Mouse (Mus musculus): ENCODE data around the gene Prg4. TPM values are rescaled to one million over a fixed set of nuclear protein-coding genes. Genes with fewer than 3 reads are reported as not detected.

The Prg4 gene
- polyA plus RNA-seq, 1 experiment from 2014 or later = 0.35 TPM

DNA sequence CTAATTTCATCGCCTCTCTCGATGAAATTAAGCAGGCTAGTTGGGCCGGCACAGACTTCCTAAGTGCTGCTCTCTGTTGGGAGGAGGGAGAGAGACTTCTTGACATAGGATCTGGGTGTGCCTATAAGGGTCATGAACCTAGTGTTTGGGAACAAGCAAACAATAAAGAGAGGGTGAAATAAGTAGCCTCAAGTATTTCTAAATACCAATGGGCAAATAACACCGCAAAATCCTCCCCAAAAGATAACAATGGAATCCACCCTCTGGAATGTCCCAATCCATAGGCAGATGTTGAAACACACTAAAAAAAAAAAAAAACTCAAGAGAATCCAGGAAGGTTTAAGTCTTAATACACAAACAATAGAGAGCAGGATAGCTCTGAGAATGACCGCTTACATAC, 2.9 kb downstream of the Prg4 start:
- Histone ChIP-seq H3K4me3 (no peak overlapping the region), H3K9me3 (no peaks in the 10 kb centered on the region), H3K4me1 (replicated peaks) (no peaks in the 10 kb centered on the region), H3K9ac (no peak overlapping the region), H3K4me2 (no peak overlapping the region), H3K27ac (no peak overlapping the region), H3K36me3 (no peaks in the 10 kb centered on the region), H3K27me3 (no peaks in the 10 kb centered on the region)
- ATAC-seq (ENCODE audit: low FRiP score) = no peak
- WGBS = 80% methylated on average over 5 of the region's 5 CpGs

DNA sequence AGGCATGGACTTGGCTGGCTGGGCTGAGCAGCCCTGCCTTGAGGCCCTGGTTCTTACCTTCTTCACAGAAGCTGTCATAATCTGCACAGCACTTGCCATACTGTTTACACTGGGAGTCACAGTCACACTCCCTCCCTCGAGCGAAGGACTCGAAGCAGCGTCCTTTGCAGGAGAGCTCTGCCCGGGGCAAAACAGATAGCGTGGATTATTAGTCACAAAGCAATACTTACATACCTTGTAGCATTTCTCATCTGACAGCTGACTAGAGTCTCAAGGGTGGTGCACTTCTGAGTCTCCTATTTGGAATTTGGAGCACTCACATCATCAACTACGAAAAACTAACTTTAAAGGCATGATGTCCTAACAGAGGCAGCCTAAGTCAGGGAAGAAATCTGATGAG, 5.4 kb downstream of the Prg4 start:
- ATAC-seq (ENCODE audit: low FRiP score) = no peak
- H3K36me3 ChIP-seq = no peaks in the 10 kb centered on the region
- no peaks in the 10 kb centered on the region for H3K4me1 ChIP-seq (replicated peaks)
- no peak overlapping the region for H3K9ac ChIP-seq
- no peaks in the 10 kb centered on the region for H3K27me3 ChIP-seq
- H3K4me3 ChIP-seq = no peak overlapping the region
- H3K9me3 ChIP-seq = no peaks in the 10 kb centered on the region
- no peak overlapping the region for H3K27ac ChIP-seq
- 82% methylated on average over 7 of the region's 7 CpGs for WGBS
- H3K4me2 ChIP-seq = no peak overlapping the region

DNA sequence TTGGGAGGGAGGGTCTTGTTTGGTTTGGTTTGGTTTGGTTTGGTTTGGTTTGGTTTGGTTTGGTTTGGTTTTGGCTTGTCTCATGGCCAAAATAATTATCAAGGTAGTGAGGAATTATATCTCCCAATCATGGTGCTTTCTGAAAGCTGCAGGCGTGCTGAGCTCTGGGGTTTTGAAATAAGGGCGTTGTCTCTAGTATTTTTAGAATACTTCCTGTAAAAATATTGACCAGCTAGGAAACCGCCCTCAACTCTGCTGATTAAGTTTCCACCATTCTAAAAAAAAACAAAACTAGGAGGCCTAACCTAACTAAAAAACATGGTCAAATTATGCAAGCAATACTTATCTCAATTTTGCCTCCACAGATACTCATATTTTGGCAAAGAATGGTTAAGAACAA, 6.4 kb downstream of the Prg4 start:
- H3K9ac ChIP-seq = no peak overlapping the region
- H3K36me3 ChIP-seq = no peaks in the 10 kb centered on the region
- no peaks in the 10 kb centered on the region for H3K27me3 ChIP-seq
- no peak for ATAC-seq (ENCODE audit: low FRiP score)
- 93% methylated on average over 3 of the region's 3 CpGs for WGBS
- no peaks in the 10 kb centered on the region for H3K9me3 ChIP-seq
- H3K4me2 ChIP-seq = no peak overlapping the region
- H3K4me1 ChIP-seq (replicated peaks) = no peaks in the 10 kb centered on the region
- H3K4me3 ChIP-seq = no peak overlapping the region
- no peak overlapping the region for H3K27ac ChIP-seq

DNA sequence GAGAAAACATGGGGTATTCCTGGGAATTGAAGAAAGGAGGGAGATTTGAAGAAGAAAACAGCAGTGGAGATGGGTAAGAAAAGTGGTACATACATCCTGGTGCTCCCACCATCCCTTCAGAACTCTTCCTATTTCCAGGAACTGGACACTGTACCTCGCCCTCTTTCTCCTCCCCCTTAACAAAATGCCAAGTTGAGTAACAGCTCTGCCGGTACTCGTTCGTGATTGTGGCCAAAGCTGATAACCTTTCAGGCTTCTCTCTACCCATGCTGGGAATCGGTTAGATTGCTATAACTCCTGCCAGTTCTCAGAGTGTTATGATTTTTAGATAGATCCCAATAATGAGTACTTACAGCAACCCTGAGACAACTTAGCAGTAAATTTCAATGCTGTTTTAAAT, 7.0 kb downstream of the Prg4 start:
- no peak overlapping the region for H3K4me3 ChIP-seq
- H3K9ac ChIP-seq = no peak overlapping the region
- no peak overlapping the region for H3K4me2 ChIP-seq
- no peaks in the 10 kb centered on the region for H3K27me3 ChIP-seq
- no peak overlapping the region for H3K27ac ChIP-seq
- no peaks in the 10 kb centered on the region for H3K9me3 ChIP-seq
- 94% methylated on average over 5 of the region's 5 CpGs for WGBS
- no peaks in the 10 kb centered on the region for H3K36me3 ChIP-seq
- no peak for ATAC-seq (ENCODE audit: low FRiP score)
- no peaks in the 10 kb centered on the region for H3K4me1 ChIP-seq (replicated peaks)

DNA sequence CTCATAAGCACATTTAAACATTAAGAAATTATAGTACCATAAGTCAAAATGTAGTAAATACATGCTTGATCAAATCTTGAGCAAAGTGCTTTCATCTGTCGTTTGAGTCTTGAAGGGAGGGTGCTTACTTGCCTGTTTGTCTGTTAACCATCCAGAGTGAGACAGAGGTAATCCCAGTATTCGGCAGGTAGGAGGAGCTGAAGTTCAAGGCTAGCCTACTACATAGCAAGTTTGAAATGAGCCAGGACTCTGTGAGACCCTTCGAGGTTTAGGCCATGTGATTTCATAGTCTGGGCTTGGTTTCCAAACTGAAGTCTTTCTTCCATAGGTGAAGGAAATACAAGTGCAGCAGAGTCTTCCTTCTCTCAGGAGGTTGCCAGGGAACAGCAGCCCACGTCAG, 24.2 kb downstream of the Prg4 start:
- WGBS = 83% methylated on average over 4 of the region's 4 CpGs
- peaks cover 68% of the 10 kb centered on the region for H3K36me3 ChIP-seq
- H3K27me3 ChIP-seq = no peaks in the 10 kb centered on the region
- no peak overlapping the region for H3K27ac ChIP-seq
- H3K4me2 ChIP-seq = no peak overlapping the region
- H3K9ac ChIP-seq = no peak overlapping the region
- no peaks in the 10 kb centered on the region for H3K9me3 ChIP-seq
- H3K4me1 ChIP-seq (replicated peaks) = no peaks in the 10 kb centered on the region
- no peak overlapping the region for H3K4me3 ChIP-seq
- ATAC-seq (ENCODE audit: low FRiP score) = no peak

DNA sequence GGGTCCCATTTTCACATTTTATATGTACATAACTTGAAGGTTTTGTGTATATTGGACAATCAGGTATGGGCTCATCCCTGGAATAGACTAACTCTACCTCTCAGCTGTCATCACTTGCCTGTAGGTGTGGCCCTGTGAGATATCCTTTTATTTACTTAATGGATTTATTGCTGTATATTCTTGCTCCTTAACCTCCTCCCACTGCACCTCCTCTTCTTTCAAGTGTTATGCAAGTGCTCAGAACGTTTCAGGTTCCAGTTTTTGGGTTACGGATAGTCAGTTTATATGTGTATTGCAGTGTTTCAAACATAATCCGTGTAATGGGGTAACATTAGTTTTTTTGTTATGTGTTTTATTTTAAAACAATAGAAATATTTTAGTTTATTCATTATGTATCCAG, 27.3 kb downstream of the Prg4 start:
- Histone ChIP-seq H3K4me1 (replicated peaks) (no peaks in the 10 kb centered on the region), H3K4me2 (no peak overlapping the region), H3K27ac (no peak overlapping the region), H3K9me3 (no peaks in the 10 kb centered on the region), H3K27me3 (no peaks in the 10 kb centered on the region), H3K9ac (no peak overlapping the region), H3K4me3 (no peak overlapping the region), H3K36me3 (peaks cover 71% of the 10 kb centered on the region)
- ATAC-seq (ENCODE audit: low FRiP score) = no peak
- WGBS = 95% methylated on average over 3 of the region's 3 CpGs

DNA sequence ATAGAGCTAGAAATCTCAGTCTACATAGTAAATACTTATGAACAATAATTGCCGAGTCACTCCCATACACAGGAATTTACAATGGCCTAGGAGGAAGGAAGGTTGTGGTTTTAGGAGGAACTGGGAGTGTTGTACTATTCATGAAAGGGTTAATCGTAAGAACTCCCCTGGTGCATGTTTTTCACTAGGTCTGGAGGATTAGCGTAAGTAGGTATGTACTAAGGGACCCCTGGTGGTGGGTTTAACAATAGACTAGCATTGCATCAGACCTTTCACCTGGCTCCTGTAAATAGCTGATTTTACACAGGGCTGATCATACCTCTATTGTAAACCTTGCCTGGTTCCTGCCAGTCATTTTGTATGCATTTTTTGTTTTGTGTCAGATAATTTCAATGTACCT, 39.7 kb downstream of the Prg4 start:
- 71% methylated on average over 3 of the region's 3 CpGs for WGBS
- Histone ChIP-seq H3K27ac (no peak overlapping the region), H3K27me3 (no peaks in the 10 kb centered on the region), H3K36me3 (peaks cover 85% of the 10 kb centered on the region), H3K9ac (no peak overlapping the region), H3K4me1 (replicated peaks) (no peaks in the 10 kb centered on the region), H3K9me3 (no peaks in the 10 kb centered on the region), H3K4me2 (no peak overlapping the region), H3K4me3 (no peak overlapping the region)
- ATAC-seq (ENCODE audit: low FRiP score) = no peak

DNA sequence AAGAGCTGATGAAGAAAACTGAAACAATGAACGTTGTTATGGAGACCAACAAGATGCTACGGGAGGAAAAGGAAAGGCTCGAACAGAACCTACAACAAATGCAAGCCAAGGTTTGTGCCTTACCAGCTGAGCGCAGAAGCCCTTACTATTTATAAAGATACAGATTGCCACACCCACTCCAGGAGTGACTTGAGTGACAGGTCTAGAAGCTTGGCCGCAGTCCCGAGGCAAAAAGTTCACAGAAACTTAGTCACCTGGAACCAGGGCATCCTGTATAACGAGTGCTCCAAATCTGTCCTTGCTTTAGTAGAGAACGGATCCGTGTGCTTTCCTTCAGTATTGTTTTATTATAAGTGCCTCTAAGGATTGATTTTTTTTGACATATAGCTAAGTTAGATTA, 40.3 kb downstream of the Prg4 start:
- H3K27ac ChIP-seq = no peak overlapping the region
- 91% methylated on average over 9 of the region's 9 CpGs for WGBS
- no peak overlapping the region for H3K4me3 ChIP-seq
- H3K9ac ChIP-seq = no peak overlapping the region
- no peaks in the 10 kb centered on the region for H3K4me1 ChIP-seq (replicated peaks)
- peaks cover 80% of the 10 kb centered on the region for H3K36me3 ChIP-seq
- H3K4me2 ChIP-seq = no peak overlapping the region
- H3K27me3 ChIP-seq = no peaks in the 10 kb centered on the region
- H3K9me3 ChIP-seq = no peaks in the 10 kb centered on the region
- no peak for ATAC-seq (ENCODE audit: low FRiP score)

DNA sequence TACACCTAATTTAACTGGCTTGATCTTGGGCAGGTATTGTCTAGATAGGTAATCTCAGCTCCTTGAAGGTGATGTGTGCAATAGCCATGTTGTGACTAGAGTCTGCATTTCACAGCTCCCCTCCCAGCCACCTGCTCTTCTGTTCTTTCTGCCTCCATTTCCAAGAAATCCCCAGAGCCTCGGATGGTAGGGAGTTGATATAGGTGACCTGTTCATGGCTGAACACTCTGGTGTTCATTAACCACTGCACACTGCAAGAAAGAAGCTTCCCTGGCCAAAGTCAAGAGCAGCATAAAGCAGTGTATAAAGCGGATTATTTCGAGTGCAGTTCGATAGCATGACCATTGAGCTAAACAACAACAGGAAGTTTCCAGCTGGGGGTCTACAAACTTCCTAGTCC, 47.5 kb downstream of the Prg4 start:
- Histone ChIP-seq H3K36me3 (peaks cover 69% of the 10 kb centered on the region), H3K4me3 (no peak overlapping the region), H3K27me3 (no peaks in the 10 kb centered on the region), H3K9me3 (no peaks in the 10 kb centered on the region), H3K27ac (no peak overlapping the region), H3K4me1 (replicated peaks) (no peaks in the 10 kb centered on the region), H3K4me2 (no peak overlapping the region), H3K9ac (no peak overlapping the region)
- WGBS = 94% methylated on average over 4 of the region's 4 CpGs
- ATAC-seq (ENCODE audit: low FRiP score) = no peak

DNA sequence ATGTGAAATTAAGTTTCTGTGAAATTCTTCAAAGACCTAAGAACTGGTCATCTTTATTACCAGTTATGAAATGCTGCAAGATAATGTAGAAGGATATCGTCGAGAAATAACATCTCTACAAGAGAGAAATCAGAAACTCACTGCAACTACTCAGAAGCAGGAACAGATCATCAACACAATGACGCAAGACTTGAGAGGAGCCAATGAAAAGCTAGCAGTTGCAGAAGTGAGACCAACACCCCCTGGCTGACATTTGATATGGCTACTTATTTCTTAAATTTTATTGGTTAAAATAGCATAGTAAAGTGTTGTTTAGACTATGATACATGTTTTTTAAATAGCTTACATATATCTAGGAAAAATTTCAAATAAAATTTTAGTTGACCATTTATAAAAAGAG, 50.0 kb downstream of the Prg4 start:
- H3K36me3 ChIP-seq = peaks cover 68% of the 10 kb centered on the region
- no peak overlapping the region for H3K4me3 ChIP-seq
- no peak for ATAC-seq (ENCODE audit: low FRiP score)

DNA sequence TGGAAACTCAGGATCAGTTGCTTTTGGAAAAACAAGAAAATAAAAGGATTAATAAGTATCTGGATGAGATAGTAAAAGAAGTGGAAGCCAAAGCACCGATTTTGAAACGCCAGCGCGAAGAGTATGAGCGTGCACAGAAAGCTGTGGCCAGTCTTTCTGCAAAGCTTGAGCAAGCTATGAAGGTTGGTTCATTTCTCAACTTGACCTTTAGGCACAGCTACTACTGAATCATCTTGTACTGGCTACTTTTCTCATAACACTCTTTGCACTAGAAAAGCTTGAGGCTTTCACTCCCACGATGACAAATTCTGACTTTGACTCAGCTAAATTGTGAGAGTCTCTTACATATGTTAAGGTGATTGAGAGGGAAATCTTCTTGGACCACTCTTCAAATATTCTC, 56.0 kb downstream of the Prg4 start:
- no peaks in the 10 kb centered on the region for H3K27me3 ChIP-seq
- no peak overlapping the region for H3K4me2 ChIP-seq
- H3K9me3 ChIP-seq = no peaks in the 10 kb centered on the region
- no peak overlapping the region for H3K27ac ChIP-seq
- H3K4me3 ChIP-seq = no peak overlapping the region
- ATAC-seq (ENCODE audit: low FRiP score) = no peak
- H3K9ac ChIP-seq = no peak overlapping the region
- peaks cover 70% of the 10 kb centered on the region for H3K36me3 ChIP-seq
- no peaks in the 10 kb centered on the region for H3K4me1 ChIP-seq (replicated peaks)
- 97% methylated on average over 6 of the region's 6 CpGs for WGBS

More for the DNA sequence above, 50.0 kb downstream of the Prg4 start:
- Histone ChIP-seq H3K4me2 (no peak overlapping the region), H3K9me3 (no peaks in the 10 kb centered on the region), H3K9ac (no peak overlapping the region), H3K27ac (no peak overlapping the region), H3K27me3 (no peaks in the 10 kb centered on the region), H3K4me1 (replicated peaks) (no peaks in the 10 kb centered on the region)
- 95% methylated on average over 3 of the region's 3 CpGs for WGBS

DNA sequence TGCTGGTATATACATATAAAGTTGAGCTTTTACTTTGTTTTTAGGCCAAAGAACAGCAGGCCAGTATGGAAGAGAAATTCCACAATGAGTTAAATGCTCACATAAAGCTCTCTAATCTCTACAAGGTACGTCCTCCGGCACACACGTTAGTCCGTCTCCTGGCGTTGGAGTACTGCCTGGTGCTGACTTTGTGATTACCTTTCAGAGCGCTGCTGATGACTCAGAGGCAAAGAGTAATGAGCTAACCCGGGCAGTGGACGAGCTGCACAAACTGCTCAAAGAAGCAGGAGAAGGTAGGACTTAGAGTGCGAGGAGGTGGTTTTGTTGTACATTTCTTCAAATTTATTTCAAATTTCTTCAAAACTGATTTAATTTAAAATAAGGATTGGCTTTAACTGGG, 58.7 kb downstream of the Prg4 start:
- Histone ChIP-seq H3K27me3 (no peaks in the 10 kb centered on the region), H3K4me1 (replicated peaks) (no peaks in the 10 kb centered on the region), H3K9ac (no peak overlapping the region), H3K36me3 (peaks cover 64% of the 10 kb centered on the region), H3K4me3 (no peak overlapping the region), H3K4me2 (no peak overlapping the region), H3K27ac (no peak overlapping the region), H3K9me3 (no peaks in the 10 kb centered on the region)
- 93% methylated on average over 9 of the region's 9 CpGs for WGBS
- ATAC-seq (ENCODE audit: low FRiP score) = no peak

DNA sequence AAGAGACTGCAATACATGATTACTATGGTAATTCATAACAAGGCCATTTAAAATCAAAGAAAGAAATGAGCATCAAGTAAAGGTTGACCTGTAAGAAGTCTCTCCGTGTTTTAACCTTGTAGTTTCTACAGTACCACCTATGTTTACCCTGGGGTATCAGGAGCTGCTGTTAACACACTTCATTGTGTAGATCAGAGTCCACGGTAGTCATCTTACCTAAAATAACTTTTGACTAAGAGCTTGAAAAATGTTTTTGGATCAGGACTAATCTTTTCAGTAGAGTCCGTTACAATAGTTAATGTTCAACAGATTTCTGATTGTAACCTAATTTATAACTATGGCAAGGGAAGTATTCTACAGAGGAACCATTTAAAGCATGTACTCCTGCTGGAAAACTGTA, 61.4 kb downstream of the Prg4 start:
- no peaks in the 10 kb centered on the region for H3K27me3 ChIP-seq
- no peaks in the 10 kb centered on the region for H3K9me3 ChIP-seq
- H3K4me2 ChIP-seq = no peak overlapping the region
- 93% methylated on average over 3 of the region's 3 CpGs for WGBS
- ATAC-seq (ENCODE audit: low FRiP score) = no peak
- no peak overlapping the region for H3K9ac ChIP-seq
- peaks cover 55% of the 10 kb centered on the region for H3K36me3 ChIP-seq
- H3K27ac ChIP-seq = no peak overlapping the region
- H3K4me3 ChIP-seq = no peak overlapping the region
- no peaks in the 10 kb centered on the region for H3K4me1 ChIP-seq (replicated peaks)

DNA sequence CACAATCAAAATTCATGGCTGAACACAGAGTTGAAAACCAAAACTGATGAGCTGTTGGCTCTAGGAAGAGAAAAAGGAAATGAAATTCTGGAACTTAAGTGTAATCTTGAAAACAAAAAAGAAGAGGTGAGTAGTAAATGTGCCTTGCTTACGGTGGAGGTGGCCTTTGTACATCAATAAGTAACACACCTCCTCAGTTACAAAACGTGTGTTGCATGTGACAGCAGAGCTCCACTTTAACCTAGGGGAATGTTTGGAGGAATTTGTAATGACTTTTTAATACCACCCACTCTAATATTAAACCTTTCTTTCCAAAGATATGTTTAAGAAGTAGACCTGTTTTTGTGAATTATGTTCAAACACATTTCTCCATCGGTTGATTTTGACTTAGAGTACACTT, 62.1 kb downstream of the Prg4 start:
- Histone ChIP-seq H3K4me1 (replicated peaks) (no peaks in the 10 kb centered on the region), H3K9me3 (no peaks in the 10 kb centered on the region), H3K9ac (no peak overlapping the region), H3K27ac (no peak overlapping the region), H3K36me3 (peaks cover 54% of the 10 kb centered on the region), H3K4me2 (no peak overlapping the region), H3K27me3 (no peaks in the 10 kb centered on the region), H3K4me3 (no peak overlapping the region)
- 92% methylated on average over 3 of the region's 3 CpGs for WGBS
- no peak for ATAC-seq (ENCODE audit: low FRiP score)
